Mouse (Mus musculus): Measurements from ENCODE around the gene Nr6a1.

Nr6a1 gene

GRCm38 (mm10) chr2:38936721-38937378 is 9.4 kb upstream of the Nr6a1 start:
- DNase-seq: no peak

GRCm38 (mm10) chr2:38934936-38935335 is 7.4 kb upstream of the Nr6a1 start:
- no peak for DNase-seq

GRCm38 (mm10) chr2:38933931-38934330 is 6.4 kb upstream of the Nr6a1 start:
- no peak for DNase-seq

- peak; percentile 85 to 89 for DNase-seq
These were observed 4.6 kb upstream of the Nr6a1 start, which contains the start of gene Olfml2a for GRCm38 (mm10) chr2:38931851-38932667. Gene Olfml2a (plus strand): TSS chr2:38931978.

GRCm38 (mm10) chr2:38930269-38930668 is 2.8 kb upstream of the Nr6a1 start:
- DNase-seq: no peak

- DNase-seq: peak; percentile 93 to 96
These were observed 1.2 kb downstream of the Nr6a1 start for GRCm38 (mm10) chr2:38926145-38926891.

GRCm38 (mm10) chr2:38925171-38926080 is 2.1 kb downstream of the Nr6a1 start:
- DNase-seq: peak in 1 of 2 experiments; percentile 43

- no peak for DNase-seq
These were observed 2.9 kb downstream of the Nr6a1 start for GRCm38 (mm10) chr2:38924571-38924970.

GRCm38 (mm10) chr2:38923911-38924310 is 3.6 kb downstream of the Nr6a1 start:
- no peak for DNase-seq

GRCm38 (mm10) chr2:38923471-38923870 is 4.0 kb downstream of the Nr6a1 start:
- DNase-seq: no peak

- no peak for DNase-seq
These were observed 6.1 kb downstream of the Nr6a1 start for GRCm38 (mm10) chr2:38921374-38921773.

GRCm38 (mm10) chr2:38916947-38917691 is 10.4 kb downstream of the Nr6a1 start:
- no peak for DNase-seq

- no peak for DNase-seq
These were observed 12.5 kb downstream of the Nr6a1 start for GRCm38 (mm10) chr2:38914965-38915364.

- no peak for DNase-seq
These were observed 13.0 kb downstream of the Nr6a1 start for GRCm38 (mm10) chr2:38914517-38914916.

- DNase-seq: no peak
These were observed 18.9 kb downstream of the Nr6a1 start for GRCm38 (mm10) chr2:38908604-38909003.

- no peak for DNase-seq
These were observed 21.4 kb downstream of the Nr6a1 start for GRCm38 (mm10) chr2:38906097-38906496.

GRCm38 (mm10) chr2:38904290-38904689 is 23.2 kb downstream of the Nr6a1 start:
- DNase-seq: no peak

GRCm38 (mm10) chr2:38902866-38903265 is 24.6 kb downstream of the Nr6a1 start:
- DNase-seq: no peak

GRCm38 (mm10) chr2:38880907-38881672 is 46.4 kb downstream of the Nr6a1 start:
- no peak for DNase-seq

GRCm38 (mm10) chr2:38874544-38875108 is 52.9 kb downstream of the Nr6a1 start:
- DNase-seq: no peak

Data from lung, postnatal 4 days (tissue).